Mouse (Mus musculus) cortical plate, adult 2 months (tissue): ENCODE results near the gene 1110012L19Rik.
"Not testable (repeated sequence)": the region's sequence is repeated elsewhere in the genome, so short reads cannot be mapped to it uniquely, and the experiment has no call there.

Experiments
- CTCF ChIP-seq: fragments of 200-500 bp; IDR thresholded peaks from 2 replicates; pipeline ENCODE4 v1.5.1; 2011; ENCODE audit warnings: mild to moderate bottlenecking, control low read depth, low read length; ENCODE audit not compliant: insufficient read depth; ENCODE audit errors: extremely low read depth
- POLR2A ChIP-seq: fragments of 200-500 bp; IDR thresholded peaks from 2 replicates; pipeline ENCODE4 v1.6.1; 2011; ENCODE audit warnings: mild to moderate bottlenecking, low read length, control low read depth; ENCODE audit not compliant: insufficient read depth; ENCODE audit errors: extremely low read depth

GRCm38 (mm10) chrX:70425473-70425872 is 39.8 kb downstream of the 1110012L19Rik start:
- not testable (repeated sequence) for TF ChIP-seq POLR2A, CTCF
